Mouse (Mus musculus): ENCODE measurements around the gene Ddx42. TPM values are rescaled to one million over a fixed set of nuclear protein-coding genes. Genes with fewer than 3 reads are reported as not detected.
A peak's percentile ranks its signal among the peaks of the same experiment; 100 is the strongest.

The Ddx42 gene
- polyA plus RNA-seq, 1 experiment from 2014 or later: 92.1 TPM

GRCm38 (mm10) chr11:106255685-106256451, 39.1 kb downstream of the Ddx42 start, which contains the start of the genes Ftsj3 and Psmc5:
Ftsj3 (minus strand) TSS chr11:106256079.
Psmc5 (plus strand) TSS chr11:106256154.
- under 1% methylated on average over 42 of the region's 42 CpGs for WGBS
- H3K4me1 ChIP-seq (ENCODE audit: control insufficient read depth, insufficient read depth, low read length): peaks cover 19% of the 10 kb centered on the region
- peak within 1 kb of the TSS; percentile 98 for H3K4me2 ChIP-seq (ENCODE audit: low read length)
- peak within 1 kb of the TSS; percentile 71 for H3K4me3 ChIP-seq (ENCODE audit: low read depth, low read length)
- H3K36me3 ChIP-seq (ENCODE audit: control insufficient read depth, insufficient read depth, low read length): peaks cover 20% of the 10 kb centered on the region
- H3K27me3 ChIP-seq (ENCODE audit: control insufficient read depth, insufficient read depth, low read depth, low read length): no peaks in the 10 kb centered on the region
- H3K27ac ChIP-seq (ENCODE audit: low read length): peak within 1 kb of the TSS; percentile 80
- ATAC-seq: peak; percentile 95
- H3K9me3 ChIP-seq (replicated peaks; ENCODE audit: control insufficient read depth, low read length, poor library complexity, severe bottlenecking): no peaks in the 10 kb centered on the region
- peak within 1 kb of the TSS; percentile 76 for H3K9ac ChIP-seq (ENCODE audit: low read depth, low read length)

- WGBS: 77% methylated on average over 5 of the region's 5 CpGs
- H3K27me3 ChIP-seq (ENCODE audit: control insufficient read depth, insufficient read depth, low read depth, low read length): no peaks in the 10 kb centered on the region
- H3K4me2 ChIP-seq (ENCODE audit: low read length): peak overlapping the region; percentile 63
- peak overlapping the region; percentile 76; the same call in 1 of the 2 replicates for H3K9ac ChIP-seq (ENCODE audit: low read depth, low read length)
- peaks cover 19% of the 10 kb centered on the region for H3K4me1 ChIP-seq (ENCODE audit: control insufficient read depth, insufficient read depth, low read length)
- no peak overlapping the region; the same call in 1 of the 2 replicates for H3K27ac ChIP-seq (ENCODE audit: low read length)
- H3K36me3 ChIP-seq (ENCODE audit: control insufficient read depth, insufficient read depth, low read length): peaks cover 22% of the 10 kb centered on the region
- H3K9me3 ChIP-seq (replicated peaks; ENCODE audit: control insufficient read depth, low read length, poor library complexity, severe bottlenecking): no peaks in the 10 kb centered on the region
- H3K4me3 ChIP-seq (ENCODE audit: low read depth, low read length): peak overlapping the region; percentile 71
- ATAC-seq: no peak
These were observed 40.0 kb downstream of the Ddx42 start for GRCm38 (mm10) chr11:106256775-106257174.

GRCm38 (mm10) chr11:106260826-106261450, 44.2 kb downstream of the Ddx42 start:
- H3K27me3 ChIP-seq (ENCODE audit: control insufficient read depth, insufficient read depth, low read depth, low read length): no peaks in the 10 kb centered on the region
- no peak overlapping the region for H3K9ac ChIP-seq (ENCODE audit: low read depth, low read length)
- no peaks in the 10 kb centered on the region for H3K9me3 ChIP-seq (replicated peaks; ENCODE audit: control insufficient read depth, low read length, poor library complexity, severe bottlenecking)
- H3K36me3 ChIP-seq (ENCODE audit: control insufficient read depth, insufficient read depth, low read length): peaks cover 52% of the 10 kb centered on the region
- H3K4me3 ChIP-seq (ENCODE audit: low read depth, low read length): no peak overlapping the region
- H3K4me1 ChIP-seq (ENCODE audit: control insufficient read depth, insufficient read depth, low read length): peaks cover 10% of the 10 kb centered on the region
- 84% methylated on average over 14 of the region's 14 CpGs for WGBS
- no peak for ATAC-seq
- no peak overlapping the region for H3K27ac ChIP-seq (ENCODE audit: low read length)
- H3K4me2 ChIP-seq (ENCODE audit: low read length): no peak overlapping the region

- H3K36me3 ChIP-seq (ENCODE audit: control insufficient read depth, insufficient read depth, low read length): peaks cover 60% of the 10 kb centered on the region
- H3K4me3 ChIP-seq (ENCODE audit: low read depth, low read length): no peak overlapping the region
- ATAC-seq: no peak
- WGBS: 97% methylated on average over 9 of the region's 9 CpGs
- no peak overlapping the region for H3K27ac ChIP-seq (ENCODE audit: low read length)
- no peak overlapping the region for H3K9ac ChIP-seq (ENCODE audit: low read depth, low read length)
- H3K27me3 ChIP-seq (ENCODE audit: control insufficient read depth, insufficient read depth, low read depth, low read length): no peaks in the 10 kb centered on the region
- no peak overlapping the region for H3K4me2 ChIP-seq (ENCODE audit: low read length)
- H3K9me3 ChIP-seq (replicated peaks; ENCODE audit: control insufficient read depth, low read length, poor library complexity, severe bottlenecking): no peaks in the 10 kb centered on the region
- H3K4me1 ChIP-seq (ENCODE audit: control insufficient read depth, insufficient read depth, low read length): 0 out of 2 replicates have a peak, but pooled peaks cover 8% of the 10 kb centered on the region
These were observed 47.2 kb downstream of the Ddx42 start for GRCm38 (mm10) chr11:106263963-106264362.

GRCm38 (mm10) chr11:106264988-106265387, 48.3 kb downstream of the Ddx42 start:
- H3K4me3 ChIP-seq (ENCODE audit: low read depth, low read length): no peak overlapping the region
- no peak for ATAC-seq
- H3K9ac ChIP-seq (ENCODE audit: low read depth, low read length): no peak overlapping the region
- 88% methylated on average over 15 of the region's 15 CpGs for WGBS
- no peaks in the 10 kb centered on the region for H3K27me3 ChIP-seq (ENCODE audit: control insufficient read depth, insufficient read depth, low read depth, low read length)
- H3K4me2 ChIP-seq (ENCODE audit: low read length): no peak overlapping the region
- H3K36me3 ChIP-seq (ENCODE audit: control insufficient read depth, insufficient read depth, low read length): peaks cover 58% of the 10 kb centered on the region
- H3K9me3 ChIP-seq (replicated peaks; ENCODE audit: control insufficient read depth, low read length, poor library complexity, severe bottlenecking): no peaks in the 10 kb centered on the region
- H3K4me1 ChIP-seq (ENCODE audit: control insufficient read depth, insufficient read depth, low read length): peaks cover 11% of the 10 kb centered on the region
- no peak overlapping the region for H3K27ac ChIP-seq (ENCODE audit: low read length)

- 96% methylated on average over 4 of the region's 4 CpGs for WGBS
- Histone ChIP-seq H3K27me3 (ENCODE audit: control insufficient read depth, insufficient read depth, low read depth, low read length) (no peaks in the 10 kb centered on the region), H3K36me3 (ENCODE audit: control insufficient read depth, insufficient read depth, low read length) (peaks cover 58% of the 10 kb centered on the region), H3K4me3 (ENCODE audit: low read depth, low read length) (no peak overlapping the region), H3K4me1 (ENCODE audit: control insufficient read depth, insufficient read depth, low read length) (peaks cover 11% of the 10 kb centered on the region), H3K9ac (ENCODE audit: low read depth, low read length) (no peak overlapping the region), H3K27ac (ENCODE audit: low read length) (no peak overlapping the region), H3K9me3 (replicated peaks; ENCODE audit: control insufficient read depth, low read length, poor library complexity, severe bottlenecking) (no peaks in the 10 kb centered on the region), H3K4me2 (ENCODE audit: low read length) (no peak overlapping the region)
- no peak for ATAC-seq
These were observed 48.8 kb downstream of the Ddx42 start for GRCm38 (mm10) chr11:106265570-106265969.

- Histone ChIP-seq H3K9me3 (replicated peaks; ENCODE audit: control insufficient read depth, low read length, poor library complexity, severe bottlenecking) (no peaks in the 10 kb centered on the region), H3K4me2 (ENCODE audit: low read length) (no peak overlapping the region), H3K27ac (ENCODE audit: low read length) (no peak overlapping the region), H3K4me1 (ENCODE audit: control insufficient read depth, insufficient read depth, low read length) (peaks cover 16% of the 10 kb centered on the region), H3K27me3 (ENCODE audit: control insufficient read depth, insufficient read depth, low read depth, low read length) (no peaks in the 10 kb centered on the region), H3K4me3 (ENCODE audit: low read depth, low read length) (no peak overlapping the region), H3K9ac (ENCODE audit: low read depth, low read length) (no peak overlapping the region), H3K36me3 (ENCODE audit: control insufficient read depth, insufficient read depth, low read length) (peaks cover 49% of the 10 kb centered on the region)
- 93% methylated on average over 10 of the region's 10 CpGs for WGBS
- ATAC-seq: no peak
These were observed 49.7 kb downstream of the Ddx42 start for GRCm38 (mm10) chr11:106266431-106266830.

- H3K4me3 ChIP-seq (ENCODE audit: low read depth, low read length): no peak overlapping the region
- H3K4me1 ChIP-seq (ENCODE audit: control insufficient read depth, insufficient read depth, low read length): peaks cover 22% of the 10 kb centered on the region
- no peak overlapping the region for H3K4me2 ChIP-seq (ENCODE audit: low read length)
- H3K9me3 ChIP-seq (replicated peaks; ENCODE audit: control insufficient read depth, low read length, poor library complexity, severe bottlenecking): no peaks in the 10 kb centered on the region
- H3K9ac ChIP-seq (ENCODE audit: low read depth, low read length): no peak overlapping the region
- WGBS: 81% methylated on average over 15 of the region's 15 CpGs
- no peak overlapping the region for H3K27ac ChIP-seq (ENCODE audit: low read length)
- no peaks in the 10 kb centered on the region for H3K27me3 ChIP-seq (ENCODE audit: control insufficient read depth, insufficient read depth, low read depth, low read length)
- peaks cover 40% of the 10 kb centered on the region for H3K36me3 ChIP-seq (ENCODE audit: control insufficient read depth, insufficient read depth, low read length)
- ATAC-seq: no peak
These were observed 50.7 kb downstream of the Ddx42 start for GRCm38 (mm10) chr11:106267311-106267852.

GRCm38 (mm10) chr11:106267871-106268270, 51.1 kb downstream of the Ddx42 start:
- no peak overlapping the region for H3K4me2 ChIP-seq (ENCODE audit: low read length)
- peaks cover 22% of the 10 kb centered on the region for H3K4me1 ChIP-seq (ENCODE audit: control insufficient read depth, insufficient read depth, low read length)
- H3K36me3 ChIP-seq (ENCODE audit: control insufficient read depth, insufficient read depth, low read length): peaks cover 35% of the 10 kb centered on the region
- no peak for ATAC-seq
- H3K9me3 ChIP-seq (replicated peaks; ENCODE audit: control insufficient read depth, low read length, poor library complexity, severe bottlenecking): no peaks in the 10 kb centered on the region
- WGBS: 67% methylated on average over 5 of the region's 5 CpGs
- no peaks in the 10 kb centered on the region for H3K27me3 ChIP-seq (ENCODE audit: control insufficient read depth, insufficient read depth, low read depth, low read length)
- H3K27ac ChIP-seq (ENCODE audit: low read length): no peak overlapping the region
- H3K9ac ChIP-seq (ENCODE audit: low read depth, low read length): no peak overlapping the region
- H3K4me3 ChIP-seq (ENCODE audit: low read depth, low read length): no peak overlapping the region
